Comparison of ENCODE assay signal across 8 mouse cellular contexts in genomic region chr7:15947653-15948260, GRCm38 (mm10). TPM values are rescaled to one million over a fixed set of nuclear protein-coding genes. Genes with fewer than 3 reads are reported as not detected.
A peak's percentile ranks its signal among the peaks of the same experiment; 100 is the strongest.
DNase-seq lines count a peak whose midpoint lies in the region; ATAC-seq and TF ChIP-seq lines count a peak whose summit lies in the region.

No protein-coding gene starts in this region.

- peaks cover 21% of the 10 kb centered on the region; the same call in 1 of the 2 replicates for H3K4me1 ChIP-seq in lung, postnatal 0 days (ENCODE audit: insufficient read depth, low read depth, low read length)
- peaks cover 7% of the 10 kb centered on the region; the same call in 1 of the 2 replicates for H3K4me1 ChIP-seq in hindbrain, embryonic 14.5 days (replicated peaks; ENCODE audit: control insufficient read depth, insufficient read depth, low read length)
- H3K4me1 ChIP-seq in neural tube, embryonic 15.5 days: peaks cover 33% of the 10 kb centered on the region

- peak overlapping the region; percentile 74; the same call in 1 of the 2 replicates for H3K27ac ChIP-seq in lung, postnatal 0 days (ENCODE audit: low read length)
- H3K27ac ChIP-seq in hindbrain, embryonic 14.5 days: no peak overlapping the region
- no peak overlapping the region for H3K27ac ChIP-seq in neural tube, embryonic 15.5 days (replicated peaks)

- WGBS in lung, postnatal 0 days: 41% methylated on average over 4 of the region's 4 CpGs
- 51% methylated on average over 4 of the region's 4 CpGs for WGBS in hindbrain, embryonic 14.5 days
- WGBS in neural tube, embryonic 15.5 days: 60% methylated on average over 4 of the region's 4 CpGs

- peaks cover 43% of the 10 kb centered on the region for H3K36me3 ChIP-seq in lung, postnatal 0 days (ENCODE audit: insufficient read depth, low read length)
- peaks cover 17% of the 10 kb centered on the region for H3K36me3 ChIP-seq in hindbrain, embryonic 14.5 days (replicated peaks; ENCODE audit: control insufficient read depth, insufficient read depth)
- peaks cover 14% of the 10 kb centered on the region for H3K36me3 ChIP-seq in neural tube, embryonic 15.5 days

- no peak overlapping the region for H3K4me3 ChIP-seq in lung, postnatal 0 days (ENCODE audit: low read depth, low read length)
- H3K4me3 ChIP-seq in hindbrain, embryonic 14.5 days (replicated peaks; ENCODE audit: low read length): no peak overlapping the region
- no peak overlapping the region for H3K4me3 ChIP-seq in neural tube, embryonic 15.5 days (replicated peaks)

- no peaks in the 10 kb centered on the region for H3K9me3 ChIP-seq in lung, postnatal 0 days (ENCODE audit: low read length)
- no peaks in the 10 kb centered on the region for H3K9me3 ChIP-seq in hindbrain, embryonic 14.5 days (ENCODE audit: control insufficient read depth, low read length)
- H3K9me3 ChIP-seq in neural tube, embryonic 15.5 days (replicated peaks): no peaks in the 10 kb centered on the region

- H3K9ac ChIP-seq in lung, postnatal 0 days (replicated peaks; ENCODE audit: low read depth): no peak overlapping the region
- no peak overlapping the region for H3K9ac ChIP-seq in hindbrain, embryonic 14.5 days
- H3K9ac ChIP-seq in neural tube, embryonic 15.5 days (replicated peaks): no peak overlapping the region

- no peak for ATAC-seq in lung, postnatal 0 days
- ATAC-seq in hindbrain, embryonic 14.5 days (ENCODE audit: low FRiP score): no peak
- no peak for ATAC-seq in neural tube, embryonic 15.5 days (ENCODE audit: low FRiP score)

- no peak for TF ChIP-seq CTCF in lung, postnatal 0 days (IDR thresholded peaks at IDR 0.05)

- DNase-seq in heart, adult 11 months: peak; percentile 93
- no peak for DNase-seq in heart, adult 9 months (ENCODE audit: low spot score in 2 of 2)
- DNase-seq in lung, postnatal 0 days (ENCODE audit: low spot score): no peak
- no peak for DNase-seq in lung, postnatal 14 days
- no peak for DNase-seq in hindbrain, embryonic 14.5 days (ENCODE audit: low spot score)
- no peak for DNase-seq in ovary, postnatal 36 days (ENCODE audit: low spot score)
- DNase-seq in right cerebral cortex, postnatal 25 days: no peak

- no peaks in the 10 kb centered on the region for H3K27me3 ChIP-seq in lung, postnatal 0 days (replicated peaks; ENCODE audit: insufficient read depth, low read length)
- H3K27me3 ChIP-seq in hindbrain, embryonic 14.5 days (ENCODE audit: control insufficient read depth, insufficient read depth, low read length): no peaks in the 10 kb centered on the region
- no peaks in the 10 kb centered on the region for H3K27me3 ChIP-seq in neural tube, embryonic 15.5 days (replicated peaks)

- H3K4me2 ChIP-seq in lung, postnatal 0 days (replicated peaks; ENCODE audit: low read depth, low read length): peak overlapping the region; percentile 49; the same call in 1 of the 2 replicates
- H3K4me2 ChIP-seq in hindbrain, embryonic 14.5 days (replicated peaks): peak overlapping the region; percentile 36; the same call in 1 of the 2 replicates
- peak overlapping the region; percentile 44 for H3K4me2 ChIP-seq in neural tube, embryonic 15.5 days

- no peak for TF ChIP-seq EP300 in lung, postnatal 0 days (IDR thresholded peaks at IDR 0.05)

RNA-seq across cellular contexts. Expression of gene Nop53, which starts 1.9 kb away (rescaled TPM):
- 196 and 204 TPM in 2 replicates for polyA plus RNA-seq in lung, postnatal 0 days (2015; fragmentation: Nextera tagmentation; extraction: Ambion mirVana)
- polyA plus RNA-seq in hindbrain, embryonic 14.5 days (2014; fragmentation: Nextera tagmentation; extraction: Ambion mirVana): 113 and 114 TPM in 2 replicates
- 108 and 127 TPM in 2 replicates for polyA plus RNA-seq in neural tube, embryonic 15.5 days (2015; fragmentation: Nextera tagmentation; extraction: Ambion mirVana)

RNA-seq across cellular contexts. Expression of gene Ehd2, which starts 19.6 kb away (rescaled TPM):
- 92.2 and 113 TPM in 2 replicates for polyA plus RNA-seq in lung, postnatal 0 days (2015; fragmentation: Nextera tagmentation; extraction: Ambion mirVana)
- 5.6 and 6.6 TPM in 2 replicates for polyA plus RNA-seq in hindbrain, embryonic 14.5 days (2014; fragmentation: Nextera tagmentation; extraction: Ambion mirVana)
- 9.2 and 14.8 TPM in 2 replicates for polyA plus RNA-seq in neural tube, embryonic 15.5 days (2015; fragmentation: Nextera tagmentation; extraction: Ambion mirVana)

RNA-seq across cellular contexts. Expression of gene Selenow, which starts 25.6 kb away (rescaled TPM):
- polyA plus RNA-seq in lung, postnatal 0 days (2015; fragmentation: Nextera tagmentation; extraction: Ambion mirVana): 552 and 558 TPM in 2 replicates
- 1,554 and 1,615 TPM in 2 replicates for polyA plus RNA-seq in hindbrain, embryonic 14.5 days (2014; fragmentation: Nextera tagmentation; extraction: Ambion mirVana)
- polyA plus RNA-seq in neural tube, embryonic 15.5 days (2015; fragmentation: Nextera tagmentation; extraction: Ambion mirVana): 1,268 and 1,471 TPM in 2 replicates
